Mouse (Mus musculus) kidney, postnatal 25 days (tissue): ENCODE results near the gene Sap30bp.

ENCODE experiments used
- DNase-seq, 2 experiments: peaks; one replicate each; pipeline ENCODE4 v3.0.0; 2021; ENCODE audit warnings: mixed read lengths in 2 of 2

The Sap30bp gene

GRCm38 (mm10) chr11:115933108-115933746 is at the start of gene Sap30bp, which contains the start of gene Recql5:
Sap30bp (plus strand) TSS chr11:115933282.
Recql5 (minus strand) TSS chr11:115933477.
- peak; percentile 98 to 99 for DNase-seq

GRCm38 (mm10) chr11:115884361-115884760 is 48.7 kb upstream of the Sap30bp start:
- peak in 1 of 2 experiments; percentile 40 for DNase-seq

- no peak for DNase-seq
These were observed 47.8 kb upstream of the Sap30bp start for GRCm38 (mm10) chr11:115885281-115885680.

GRCm38 (mm10) chr11:115886446-115886845 is 46.6 kb upstream of the Sap30bp start:
- DNase-seq: peak in 1 of 2 experiments; percentile 37

- DNase-seq: peak in 1 of 2 experiments; percentile 36
These were observed 45.1 kb upstream of the Sap30bp start for GRCm38 (mm10) chr11:115888020-115888419.

- DNase-seq: no peak
These were observed 43.9 kb upstream of the Sap30bp start for GRCm38 (mm10) chr11:115889159-115889558.

GRCm38 (mm10) chr11:115892213-115892612 is 40.9 kb upstream of the Sap30bp start:
- DNase-seq: no peak

GRCm38 (mm10) chr11:115893071-115893470 is 40.0 kb upstream of the Sap30bp start:
- peak; percentile 40 to 63 for DNase-seq

GRCm38 (mm10) chr11:115894755-115895520 is 38.1 kb upstream of the Sap30bp start:
- peak; percentile 58 for DNase-seq

- DNase-seq: no peak
These were observed 34.6 kb upstream of the Sap30bp start for GRCm38 (mm10) chr11:115898446-115898845.

- DNase-seq: peak; percentile 53 to 62
These were observed 34.2 kb upstream of the Sap30bp start for GRCm38 (mm10) chr11:115898886-115899285.

- peak; percentile 71 to 93 for DNase-seq
These were observed 33.4 kb upstream of the Sap30bp start, which contains the start of gene Smim5 for GRCm38 (mm10) chr11:115899486-115900266. Smim5 (plus strand) TSS chr11:115899966.

GRCm38 (mm10) chr11:115900561-115901337 is 32.3 kb upstream of the Sap30bp start:
- DNase-seq: peak in 1 of 2 experiments; percentile 69

- DNase-seq: no peak
These were observed 31.5 kb upstream of the Sap30bp start for GRCm38 (mm10) chr11:115901338-115902161.

GRCm38 (mm10) chr11:115902177-115902576 is 30.9 kb upstream of the Sap30bp start:
- DNase-seq: no peak

GRCm38 (mm10) chr11:115902831-115903230 is 30.3 kb upstream of the Sap30bp start:
- DNase-seq: peak; percentile 60 to 65

- DNase-seq: no peak
These were observed 29.5 kb upstream of the Sap30bp start for GRCm38 (mm10) chr11:115903384-115904230.

- DNase-seq: peak in 1 of 2 experiments; percentile 72
These were observed 28.7 kb upstream of the Sap30bp start for GRCm38 (mm10) chr11:115904231-115904955.

- no peak for DNase-seq
These were observed 27.9 kb upstream of the Sap30bp start for GRCm38 (mm10) chr11:115904956-115905790.
